Mouse (Mus musculus): Measurements from ENCODE around the gene Zfp874b. TPM values are rescaled to one million over a fixed set of nuclear protein-coding genes. Genes with fewer than 3 reads are reported as not detected.
"Not testable (repeated sequence)": the region's sequence is repeated elsewhere in the genome, so short reads cannot be mapped to it uniquely, and the experiment has no call there.

Gene Zfp874b
- polyA plus RNA-seq, 1 experiment from 2014 or later: 7.7 TPM

- WGBS (ENCODE audit: missing documents): no CpG with 5 or more reads among the region's 3 CpGs
- H3K27ac ChIP-seq; H3K79me2 ChIP-seq (ENCODE audit: inconsistent target); H3K4me3 ChIP-seq (ENCODE audit: inconsistent target); H3K36me3 ChIP-seq (ENCODE audit: inconsistent target): not testable (repeated sequence)
Observed at GRCm38 (mm10) chr13:67437095-67437494, 47.0 kb downstream of the Zfp874b start.

- Histone ChIP-seq H3K4me3 (ENCODE audit: inconsistent target) (no peak overlapping the region), H3K79me2 (ENCODE audit: inconsistent target) (no peaks in the 10 kb centered on the region), H3K27ac (no peak overlapping the region), H3K36me3 (ENCODE audit: inconsistent target) (no peaks in the 10 kb centered on the region)
- WGBS (ENCODE audit: missing documents): 83% methylated on average over 3 of the region's 3 CpGs
Observed at GRCm38 (mm10) chr13:67428116-67428515, 55.9 kb downstream of the Zfp874b start.

GRCm38 (mm10) chr13:67425699-67426098, 58.4 kb downstream of the Zfp874b start:
- H3K36me3 ChIP-seq (ENCODE audit: inconsistent target); H3K4me3 ChIP-seq (ENCODE audit: inconsistent target); H3K27ac ChIP-seq; H3K79me2 ChIP-seq (ENCODE audit: inconsistent target): not testable (repeated sequence)

- not testable (repeated sequence) for H3K79me2 ChIP-seq (ENCODE audit: inconsistent target); H3K27ac ChIP-seq; H3K36me3 ChIP-seq (ENCODE audit: inconsistent target); H3K4me3 ChIP-seq (ENCODE audit: inconsistent target)
- 90% methylated on average over 2 of the region's 2 CpGs for WGBS (ENCODE audit: missing documents)
Observed at GRCm38 (mm10) chr13:67422532-67422931, 61.5 kb downstream of the Zfp874b start.

Other genes starting within 250 kb of the Zfp874b start
- 1.3 to 2.5 TPM (median 1.3 TPM) in 3 replicates for gene Zfp458, start 205.8 kb downstream of the Zfp874b start, polyA plus RNA-seq (2018)
- gene Zfp457, start 177.8 kb downstream of the Zfp874b start, polyA plus RNA-seq (2018): not detected in 3 replicates
- 2.8 to 5.1 TPM (median 3.8 TPM) in 3 replicates for gene Zfp595, start 151.7 kb downstream of the Zfp874b start, polyA plus RNA-seq (2018)
- gene Gm28044, start 123.7 kb downstream of the Zfp874b start, polyA plus RNA-seq (2018): not detected in 3 replicates
- 2.7 to 4.7 TPM (median 4.4 TPM) in 3 replicates for gene Zfp953, start 123.7 kb downstream of the Zfp874b start, polyA plus RNA-seq (2018)
- 0.44 to 0.63 TPM in 2 of 3 replicates, not detected in the other for gene Gm28041, start 108.5 kb downstream of the Zfp874b start, polyA plus RNA-seq (2018)
- 2.0 to 3.9 TPM (median 3.4 TPM) in 3 replicates for gene Zfp456, start 108.4 kb downstream of the Zfp874b start, polyA plus RNA-seq (2018)
- gene Zfp429, start 84.4 kb downstream of the Zfp874b start, polyA plus RNA-seq (2018): 6.7 to 16.2 TPM (median 12.5 TPM) in 3 replicates
- 0.06 to 0.61 TPM (median 0.37 TPM) in 3 replicates for gene Zfp459, start 62.8 kb downstream of the Zfp874b start, polyA plus RNA-seq (2018)
- gene Zfp874a, start 32.6 kb downstream of the Zfp874b start, polyA plus RNA-seq (2018): 6.3 to 10.0 TPM (median 9.7 TPM) in 3 replicates
- 4.4 to 10.5 TPM (median 6.7 TPM) in 3 replicates for gene Zfp58, start 16.3 kb upstream of the Zfp874b start, polyA plus RNA-seq (2018)
- not detected in 3 replicates for gene Gm26965, start 41.9 kb upstream of the Zfp874b start, polyA plus RNA-seq (2018)
- gene Zfp87, start 41.9 kb upstream of the Zfp874b start, polyA plus RNA-seq (2018): 19.6 to 25.6 TPM (median 21.4 TPM) in 3 replicates
- 5.2 to 6.7 TPM (median 6.2 TPM) in 3 replicates for gene Zfp748, start 69.6 kb upstream of the Zfp874b start, polyA plus RNA-seq (2018)
- gene Zfp729b, start 125.4 kb upstream of the Zfp874b start, polyA plus RNA-seq (2018): 9.1 to 16.7 TPM (median 9.3 TPM) in 3 replicates
- gene Gm49345, start 153.5 kb upstream of the Zfp874b start, polyA plus RNA-seq (2018): not detected in 3 replicates
- gene Zfp729a, start 153.5 kb upstream of the Zfp874b start, polyA plus RNA-seq (2018): 5.2 to 8.7 TPM (median 6.5 TPM) in 3 replicates
- gene Zfp738, start 202.8 kb upstream of the Zfp874b start, polyA plus RNA-seq (2018): 4.4 to 8.6 TPM (median 6.8 TPM) in 3 replicates
- gene Zfp65, start 244.9 kb upstream of the Zfp874b start, polyA plus RNA-seq (2018): 11.0 to 17.4 TPM (median 11.8 TPM) in 3 replicates

Data from macrophage (primary cell).